Mouse (Mus musculus): ENCODE measurements at regions not wholly inside any gene's neighbourhood (a gene's known extent, or its start where the extent isn't known, plus 50 kb on each side); places are given as distances from the start of the nearest gene placed in this dataset.
"Not testable (repeated sequence)": the region's sequence is repeated elsewhere in the genome, so short reads cannot be mapped to it uniquely, and the experiment has no call there.

DNA sequence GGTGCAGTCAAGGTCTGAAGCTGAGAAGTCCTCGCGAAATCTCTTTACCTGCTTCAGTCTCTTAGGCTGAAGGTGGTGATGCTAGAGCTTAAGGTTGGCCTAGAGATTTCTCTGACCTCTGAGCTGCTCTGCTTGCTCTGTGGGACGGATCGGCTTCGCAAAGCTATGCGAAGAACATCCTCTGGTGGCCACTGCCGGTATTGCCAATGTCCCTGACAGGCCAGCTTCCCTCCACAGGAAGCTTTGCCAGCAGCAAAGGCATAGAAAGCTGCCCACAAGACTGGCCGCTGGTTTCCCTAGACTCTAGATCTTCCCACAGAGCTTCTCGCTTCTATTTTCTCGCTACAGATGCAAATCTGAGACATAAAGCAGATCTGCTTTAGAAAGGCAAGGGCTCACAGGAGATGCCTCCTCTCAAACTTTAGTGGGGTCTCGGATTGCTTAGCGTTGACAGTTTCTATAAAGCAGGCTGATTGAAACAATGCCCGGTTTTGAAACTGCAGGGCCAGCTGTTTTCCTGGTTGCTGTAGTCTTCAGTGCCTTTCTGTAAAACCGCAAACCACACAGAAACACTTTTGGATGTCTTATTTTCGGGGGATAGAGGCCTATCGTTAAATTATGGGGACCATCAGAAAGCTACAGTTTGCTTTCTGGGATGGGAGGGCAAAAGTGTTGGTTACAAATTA, 153.7 kb downstream of the Car8 start:
- Histone ChIP-seq H3K4me2 (peak overlapping the region; percentile 3; the same call in 1 of the 2 replicates), H3K4me3 (ENCODE audit: low read depth, low read length) (no peak overlapping the region), H3K9ac (ENCODE audit: low read depth, low read length) (no peak overlapping the region), H3K27me3 (ENCODE audit: control insufficient read depth, insufficient read depth, low read length) (no peaks in the 10 kb centered on the region), H3K4me1 (ENCODE audit: control insufficient read depth, insufficient read depth, low read length) (no peaks in the 10 kb centered on the region), H3K9me3 (replicated peaks; ENCODE audit: control insufficient read depth, low read length) (no peaks in the 10 kb centered on the region), H3K36me3 (ENCODE audit: control insufficient read depth, insufficient read depth, low read length) (no peaks in the 10 kb centered on the region), H3K27ac (ENCODE audit: low read depth, low read length) (no peak overlapping the region)
- ATAC-seq (replicated peaks; ENCODE audit: insufficient number of reproducible peaks, low FRiP score, low TSS enrichment) = no peak
- 30% methylated on average over 16 of the region's 16 CpGs for WGBS (ENCODE audit: insufficient replicate concordance)

DNA sequence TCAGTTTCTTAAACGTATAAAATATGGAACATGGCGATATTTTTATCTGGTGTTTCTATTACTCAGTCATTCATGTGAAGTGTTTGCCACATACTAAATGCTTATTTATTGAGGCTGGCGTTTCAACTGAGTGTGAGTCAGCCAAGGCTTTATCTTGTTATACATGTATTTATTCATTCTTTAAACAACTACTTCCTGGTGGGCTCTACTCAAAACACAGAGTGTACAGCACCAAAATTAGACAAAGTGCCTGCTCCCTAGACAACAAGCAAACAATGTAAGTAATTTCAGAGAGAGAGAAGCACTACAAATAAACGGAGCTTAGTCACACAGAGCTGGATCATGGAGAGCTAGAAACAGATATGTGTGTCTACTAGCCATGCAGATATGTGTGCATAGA, 159.5 kb downstream of the Car8 start:
- Histone ChIP-seq H3K9me3 (replicated peaks; ENCODE audit: control insufficient read depth, low read length) (no peaks in the 10 kb centered on the region), H3K4me3 (ENCODE audit: low read depth, low read length) (no peak overlapping the region), H3K4me2 (no peak overlapping the region), H3K9ac (ENCODE audit: low read depth, low read length) (no peak overlapping the region), H3K4me1 (ENCODE audit: control insufficient read depth, insufficient read depth, low read length) (no peaks in the 10 kb centered on the region), H3K36me3 (ENCODE audit: control insufficient read depth, insufficient read depth, low read length) (no peaks in the 10 kb centered on the region), H3K27me3 (ENCODE audit: control insufficient read depth, insufficient read depth, low read length) (no peaks in the 10 kb centered on the region), H3K27ac (ENCODE audit: low read depth, low read length) (no peak overlapping the region)
- WGBS (ENCODE audit: insufficient replicate concordance) = 63% methylated on average over 4 of the region's 4 CpGs
- ATAC-seq (replicated peaks; ENCODE audit: insufficient number of reproducible peaks, low FRiP score, low TSS enrichment) = no peak

DNA sequence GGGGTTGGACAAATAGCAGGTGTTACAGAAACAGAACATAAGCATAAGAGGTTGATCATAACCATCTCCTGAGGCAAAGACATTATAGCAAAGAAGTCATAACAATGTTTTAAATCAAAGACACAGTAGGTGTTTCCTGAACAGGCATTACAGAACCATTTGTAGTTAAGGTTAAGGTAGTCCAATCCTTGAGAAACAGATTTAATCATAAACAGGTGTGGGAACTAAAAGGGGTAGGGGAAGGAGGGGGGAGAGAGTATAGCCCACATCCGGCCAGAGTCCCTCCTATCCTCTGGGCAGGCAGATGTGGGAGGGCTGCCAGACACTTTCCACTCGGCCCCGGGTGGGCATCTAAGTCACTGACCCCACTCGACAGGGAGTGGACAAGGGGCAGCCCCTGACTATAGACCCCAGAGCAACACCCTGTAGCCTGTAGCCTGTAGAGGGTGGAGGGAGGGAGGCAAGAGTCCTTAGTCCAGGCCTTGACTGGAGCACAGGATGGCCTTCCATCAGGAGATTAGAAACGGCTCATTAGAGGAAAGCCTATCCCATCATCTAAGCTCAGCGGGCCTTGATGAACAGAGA, 165.8 kb downstream of the Car8 start:
- ATAC-seq (replicated peaks; ENCODE audit: insufficient number of reproducible peaks, low FRiP score, low TSS enrichment) = no peak
- Histone ChIP-seq H3K4me3 (ENCODE audit: low read depth, low read length) (no peak overlapping the region), H3K27me3 (ENCODE audit: control insufficient read depth, insufficient read depth, low read length) (no peaks in the 10 kb centered on the region), H3K36me3 (ENCODE audit: control insufficient read depth, insufficient read depth, low read length) (no peaks in the 10 kb centered on the region), H3K9ac (ENCODE audit: low read depth, low read length) (no peak overlapping the region), H3K4me1 (ENCODE audit: control insufficient read depth, insufficient read depth, low read length) (no peaks in the 10 kb centered on the region), H3K9me3 (replicated peaks; ENCODE audit: control insufficient read depth, low read length) (no peaks in the 10 kb centered on the region), H3K4me2 (no peak overlapping the region), H3K27ac (ENCODE audit: low read depth, low read length) (no peak overlapping the region)
- 84% methylated on average over 6 of the region's 6 CpGs for WGBS (ENCODE audit: insufficient replicate concordance)

DNA sequence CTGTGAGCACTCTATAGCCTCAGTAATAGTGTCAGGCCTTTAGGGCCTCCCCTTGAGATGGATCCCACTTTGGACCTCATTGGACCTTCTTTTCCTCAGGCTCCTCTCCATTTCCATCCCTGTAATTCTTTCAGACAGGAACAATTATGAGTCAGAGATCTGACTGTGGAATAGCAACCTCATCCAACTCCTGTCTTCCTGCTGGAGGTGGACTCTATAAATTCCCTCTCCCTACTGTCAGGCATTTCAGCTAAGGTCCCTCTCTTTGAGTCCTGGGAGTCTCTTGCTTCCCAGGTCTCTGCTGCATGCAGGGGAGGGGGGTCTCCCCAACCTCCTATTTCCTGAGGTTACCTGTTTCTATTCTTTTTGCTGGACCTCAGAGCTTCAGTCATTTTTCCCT, 168.1 kb downstream of the Car8 start:
- H3K36me3 ChIP-seq (ENCODE audit: control insufficient read depth, insufficient read depth, low read length); H3K4me2 ChIP-seq; H3K4me3 ChIP-seq (ENCODE audit: low read depth, low read length); H3K9me3 ChIP-seq (replicated peaks; ENCODE audit: control insufficient read depth, low read length); H3K27ac ChIP-seq (ENCODE audit: low read depth, low read length); H3K9ac ChIP-seq (ENCODE audit: low read depth, low read length); H3K4me1 ChIP-seq (ENCODE audit: control insufficient read depth, insufficient read depth, low read length); H3K27me3 ChIP-seq (ENCODE audit: control insufficient read depth, insufficient read depth, low read length); ATAC-seq (replicated peaks; ENCODE audit: insufficient number of reproducible peaks, low FRiP score, low TSS enrichment): not testable (repeated sequence)

DNA sequence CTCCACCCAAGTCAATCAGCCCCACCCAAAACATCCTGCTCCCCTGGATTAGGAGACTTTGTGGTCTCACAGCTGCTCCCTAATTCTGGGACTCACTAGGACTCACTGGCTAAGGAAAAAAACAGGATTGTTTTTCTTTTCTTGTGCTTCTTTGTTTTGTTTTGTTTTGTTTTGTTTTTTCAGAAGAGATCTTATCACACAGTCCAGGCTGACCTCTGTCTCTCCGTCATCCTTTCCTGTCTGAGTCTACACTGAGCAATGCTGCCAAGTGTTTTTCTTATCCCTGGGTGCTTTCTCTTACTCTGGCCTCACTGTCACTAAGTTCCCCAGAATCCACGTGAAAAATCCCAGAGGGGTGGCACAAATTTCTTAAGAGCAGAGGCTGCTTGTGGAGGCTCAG, 170.8 kb downstream of the Car8 start:
- 18% methylated on average over 2 of the region's 2 CpGs for WGBS (ENCODE audit: insufficient replicate concordance)

DNA sequence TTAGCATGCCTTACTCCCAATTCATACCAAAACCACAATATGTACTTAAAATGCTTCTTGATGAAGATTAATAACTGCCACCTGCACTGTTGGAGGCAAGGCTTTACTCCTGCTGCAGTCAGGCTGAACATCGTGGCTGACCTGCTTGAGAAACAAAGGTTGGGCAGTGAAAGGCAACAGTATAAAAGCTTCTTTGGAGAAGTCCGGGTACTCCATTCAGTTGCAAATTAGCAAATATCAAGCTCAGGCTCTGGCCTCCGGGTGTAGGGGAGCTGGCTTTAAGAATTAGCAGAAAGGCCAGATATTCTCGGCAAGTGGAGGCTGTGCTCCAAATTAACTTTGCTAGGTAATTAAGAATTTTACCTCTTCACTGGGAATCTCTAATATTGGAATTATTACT, 197.1 kb downstream of the Car8 start:
- Histone ChIP-seq H3K36me3 (ENCODE audit: control insufficient read depth, insufficient read depth, low read length) (no peaks in the 10 kb centered on the region), H3K4me2 (no peak overlapping the region), H3K9ac (ENCODE audit: low read depth, low read length) (no peak overlapping the region), H3K27me3 (ENCODE audit: control insufficient read depth, insufficient read depth, low read length) (no peaks in the 10 kb centered on the region), H3K4me3 (ENCODE audit: low read depth, low read length) (no peak overlapping the region), H3K4me1 (ENCODE audit: control insufficient read depth, insufficient read depth, low read length) (no peaks in the 10 kb centered on the region), H3K9me3 (replicated peaks; ENCODE audit: control insufficient read depth, low read length) (no peaks in the 10 kb centered on the region; the same call in 1 of the 2 replicates), H3K27ac (ENCODE audit: low read depth, low read length) (no peak overlapping the region)
- WGBS (ENCODE audit: insufficient replicate concordance) = 79% methylated on average over 4 of the region's 4 CpGs
- ATAC-seq (replicated peaks; ENCODE audit: insufficient number of reproducible peaks, low FRiP score, low TSS enrichment) = no peak

More for the DNA sequence above, 170.8 kb downstream of the Car8 start:
- Histone ChIP-seq H3K4me2 (no peak overlapping the region), H3K9ac (ENCODE audit: low read depth, low read length) (no peak overlapping the region), H3K36me3 (ENCODE audit: control insufficient read depth, insufficient read depth, low read length) (no peaks in the 10 kb centered on the region), H3K4me3 (ENCODE audit: low read depth, low read length) (no peak overlapping the region), H3K27ac (ENCODE audit: low read depth, low read length) (no peak overlapping the region), H3K27me3 (ENCODE audit: control insufficient read depth, insufficient read depth, low read length) (no peaks in the 10 kb centered on the region), H3K9me3 (replicated peaks; ENCODE audit: control insufficient read depth, low read length) (no peaks in the 10 kb centered on the region), H3K4me1 (ENCODE audit: control insufficient read depth, insufficient read depth, low read length) (no peaks in the 10 kb centered on the region)
- ATAC-seq (replicated peaks; ENCODE audit: insufficient number of reproducible peaks, low FRiP score, low TSS enrichment) = no peak

GRCm38 (mm10) chr4:8037863-8038262, 201.0 kb downstream of the Car8 start:
- 81% methylated on average over 1 of the region's 1 CpGs for WGBS (ENCODE audit: insufficient replicate concordance)
- Histone ChIP-seq H3K27me3 (ENCODE audit: control insufficient read depth, insufficient read depth, low read length) (no peaks in the 10 kb centered on the region), H3K36me3 (ENCODE audit: control insufficient read depth, insufficient read depth, low read length) (no peaks in the 10 kb centered on the region), H3K4me1 (ENCODE audit: control insufficient read depth, insufficient read depth, low read length) (no peaks in the 10 kb centered on the region), H3K9ac (ENCODE audit: low read depth, low read length) (no peak overlapping the region), H3K4me2 (no peak overlapping the region), H3K9me3 (replicated peaks; ENCODE audit: control insufficient read depth, low read length) (no peaks in the 10 kb centered on the region; the same call in 1 of the 2 replicates), H3K4me3 (ENCODE audit: low read depth, low read length) (no peak overlapping the region), H3K27ac (ENCODE audit: low read depth, low read length) (no peak overlapping the region)
- no peak for ATAC-seq (replicated peaks; ENCODE audit: insufficient number of reproducible peaks, low FRiP score, low TSS enrichment)

DNA sequence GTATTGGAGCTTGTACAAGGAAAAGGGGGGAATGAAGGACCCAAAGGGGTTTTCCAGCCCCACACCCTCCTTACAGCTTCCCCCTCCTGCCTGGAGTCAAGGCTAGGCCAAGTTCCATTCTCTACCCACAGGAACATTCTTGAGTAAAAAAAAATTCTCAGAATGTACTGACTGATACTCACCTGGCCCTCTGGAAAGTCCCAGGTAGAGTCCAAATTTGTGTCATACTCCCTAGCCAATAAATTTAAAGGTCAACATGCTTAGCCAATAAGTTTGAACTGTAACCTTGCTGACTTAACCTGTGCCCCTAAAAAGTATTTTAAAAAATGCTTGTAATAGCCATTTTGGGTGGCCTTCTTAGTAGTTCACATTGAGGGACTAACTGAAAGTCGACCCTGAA, 205.4 kb downstream of the Car8 start:
- H3K4me3 ChIP-seq (ENCODE audit: low read depth, low read length); H3K36me3 ChIP-seq (ENCODE audit: control insufficient read depth, insufficient read depth, low read length); H3K4me1 ChIP-seq (ENCODE audit: control insufficient read depth, insufficient read depth, low read length); ATAC-seq (replicated peaks; ENCODE audit: insufficient number of reproducible peaks, low FRiP score, low TSS enrichment); H3K27ac ChIP-seq (ENCODE audit: low read depth, low read length); H3K9me3 ChIP-seq (replicated peaks; ENCODE audit: control insufficient read depth, low read length); H3K9ac ChIP-seq (ENCODE audit: low read depth, low read length); H3K4me2 ChIP-seq; H3K27me3 ChIP-seq (ENCODE audit: control insufficient read depth, insufficient read depth, low read length): not testable (repeated sequence)
- 70% methylated on average over 1 of the region's 1 CpGs for WGBS (ENCODE audit: insufficient replicate concordance)

GRCm38 (mm10) chr4:8005155-8005554, 233.7 kb downstream of the Car8 start:
- ATAC-seq (replicated peaks; ENCODE audit: insufficient number of reproducible peaks, low FRiP score, low TSS enrichment) = no peak
- no peaks in the 10 kb centered on the region for H3K9me3 ChIP-seq (replicated peaks; ENCODE audit: control insufficient read depth, low read length)
- H3K9ac ChIP-seq (ENCODE audit: low read depth, low read length) = no peak overlapping the region
- no peaks in the 10 kb centered on the region for H3K4me1 ChIP-seq (ENCODE audit: control insufficient read depth, insufficient read depth, low read length)
- no peaks in the 10 kb centered on the region for H3K36me3 ChIP-seq (ENCODE audit: control insufficient read depth, insufficient read depth, low read length)
- 16% methylated on average over 1 of the region's 1 CpGs for WGBS (ENCODE audit: insufficient replicate concordance)
- no peak overlapping the region for H3K4me2 ChIP-seq
- no peaks in the 10 kb centered on the region for H3K27me3 ChIP-seq (ENCODE audit: control insufficient read depth, insufficient read depth, low read length)
- H3K27ac ChIP-seq (ENCODE audit: low read depth, low read length) = no peak overlapping the region
- no peak overlapping the region for H3K4me3 ChIP-seq (ENCODE audit: low read depth, low read length)

Data from heart, embryonic 11.5 days (tissue).